Mouse (Mus musculus): ENCODE measurements at regions not wholly inside any gene's neighbourhood (a gene's known extent, or its start where the extent isn't known, plus 50 kb on each side); places are given as distances from the start of the nearest gene placed in this dataset.

- no peak for DNase-seq (ENCODE audit: low spot score in 2 of 2)
These were observed 62.6 kb downstream of the Mcfd2 start for GRCm38 (mm10) chr17:87202958-87203720.

GRCm38 (mm10) chr17:87202490-87202889 lies 63.2 kb downstream of the Mcfd2 start:
- peak; percentile 36 to 69 for DNase-seq (ENCODE audit: low spot score in 2 of 2)

DNA sequence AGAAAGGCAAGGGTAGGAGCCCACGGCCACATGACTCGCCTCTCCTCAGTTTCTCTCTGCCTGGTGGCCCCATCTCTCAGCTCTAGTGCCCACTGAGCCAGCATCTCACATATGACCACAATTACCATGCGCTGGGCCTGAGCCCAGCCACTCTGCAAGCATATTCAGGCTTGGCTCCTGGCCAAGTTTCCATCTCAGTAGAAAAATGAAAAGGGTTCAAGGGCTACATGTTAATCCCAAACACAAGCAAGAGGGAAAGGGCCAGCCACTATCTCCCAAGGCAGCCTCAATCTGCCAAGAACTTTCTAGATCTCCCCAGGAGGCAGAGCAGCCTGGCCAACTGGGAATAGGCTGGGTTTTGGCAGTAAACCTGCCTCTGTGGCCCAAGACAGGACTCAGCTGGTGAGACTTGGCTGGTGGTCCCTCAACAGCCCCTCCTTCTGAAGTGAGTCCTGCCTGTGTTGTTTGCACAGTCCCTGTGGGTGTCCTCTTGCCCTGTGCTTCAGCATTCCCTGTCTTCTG lies 65.0 kb downstream of the Mcfd2 start:
- peak in 1 of 2 experiments; percentile 19 for DNase-seq (ENCODE audit: low spot score in 2 of 2)

GRCm38 (mm10) chr17:87200134-87200533 lies 65.6 kb downstream of the Mcfd2 start:
- DNase-seq (ENCODE audit: low spot score in 2 of 2): no peak

GRCm38 (mm10) chr17:87199134-87199533 lies 66.6 kb downstream of the Mcfd2 start:
- no peak for DNase-seq (ENCODE audit: low spot score in 2 of 2)

DNA sequence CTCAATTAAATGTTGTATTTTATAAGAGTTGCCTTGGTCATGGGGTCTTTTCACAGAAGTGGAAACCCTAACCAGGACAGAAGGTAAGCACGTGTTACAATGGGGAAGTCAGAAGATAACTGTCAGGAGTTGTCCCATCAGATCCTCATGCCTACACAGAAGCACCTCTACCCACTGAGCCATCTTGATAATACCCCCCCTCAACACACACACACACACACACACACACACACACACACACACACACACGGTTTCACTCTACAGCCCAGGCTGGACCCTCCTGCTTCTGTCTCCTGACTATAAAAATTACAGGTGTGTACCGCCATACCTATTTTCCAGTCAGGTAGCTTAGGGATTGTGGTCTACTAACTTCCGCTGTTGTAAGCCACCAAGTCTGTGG lies 68.3 kb downstream of the Mcfd2 start:
- no peak for DNase-seq (ENCODE audit: low spot score in 2 of 2)

GRCm38 (mm10) chr17:87194639-87195038 lies 71.1 kb downstream of the Mcfd2 start:
- no peak for DNase-seq (ENCODE audit: low spot score in 2 of 2)

DNA sequence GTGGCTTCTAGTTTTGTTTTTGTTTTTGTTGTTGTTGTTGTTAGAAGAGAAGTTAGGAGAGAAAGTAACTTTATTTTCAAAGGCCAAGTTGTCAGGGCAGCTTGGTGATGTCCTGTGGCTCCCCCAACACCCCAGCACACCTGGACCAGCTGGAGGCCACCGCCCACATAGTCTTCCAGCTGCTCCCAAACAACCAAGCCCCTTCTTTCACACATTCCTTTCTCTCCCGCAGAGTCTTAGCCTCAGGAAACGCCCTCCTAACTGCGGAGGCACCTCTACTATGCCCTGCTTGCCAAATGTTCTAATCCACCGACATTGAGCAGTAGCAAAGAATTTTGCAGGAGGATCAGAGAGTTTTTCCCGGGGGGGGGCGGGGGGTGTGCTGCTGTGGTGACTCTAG lies 72.3 kb downstream of the Mcfd2 start:
- DNase-seq (ENCODE audit: low spot score in 2 of 2): no peak

GRCm38 (mm10) chr17:87189670-87190069 lies 76.1 kb downstream of the Mcfd2 start:
- no peak for DNase-seq (ENCODE audit: low spot score in 2 of 2)

All from gastrocnemius, adult 8-10 months (tissue).